Mouse (Mus musculus) heart, adult 2 months (tissue): ENCODE measurements around the gene Zfp688.
"Not testable (repeated sequence)": the region's sequence is repeated elsewhere in the genome, so short reads cannot be mapped to it uniquely, and the experiment has no call there.

ENCODE experiments used
- CTCF ChIP-seq: fragments of 200-600 bp; IDR thresholded peaks from 2 replicates; pipeline ENCODE4 v1.8.1; 2022; ENCODE audit warnings: antibody characterized with exemption, mild to moderate bottlenecking, moderate library complexity
- EP300 ChIP-seq: fragments of 200-500 bp; IDR thresholded peaks from 2 replicates; pipeline ENCODE4 v1.6.1; 2011; ENCODE audit warnings: low read depth, low read length, control low read depth; ENCODE audit not compliant: insufficient read depth

DNA sequence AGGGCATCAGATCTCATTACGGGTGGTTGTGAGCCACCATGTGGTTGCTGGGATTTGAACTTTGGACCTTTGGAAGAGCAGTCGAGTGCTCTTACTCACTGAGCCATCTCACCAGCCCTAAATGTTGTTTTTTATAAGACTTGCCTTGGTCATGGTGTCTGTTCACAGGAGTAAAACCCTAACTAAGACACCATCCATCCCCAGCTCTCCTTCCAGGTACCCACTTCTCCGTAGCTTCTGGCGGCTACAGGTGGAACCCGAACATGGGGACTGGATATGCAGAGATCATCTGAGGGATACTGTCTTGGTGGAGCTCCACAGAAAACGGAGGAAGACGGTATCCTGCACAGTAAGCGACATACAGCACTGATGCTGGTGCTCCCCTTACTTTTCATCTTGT lies 37.4 kb upstream of the Zfp688 start, which contains the start of gene Prr14:
- TF ChIP-seq CTCF, EP300: not testable (repeated sequence)
